Mouse (Mus musculus) embryonic facial prominence, embryonic 11.5 days (tissue): ENCODE results near the gene Gbx1. TPM values are rescaled to one million over a fixed set of nuclear protein-coding genes. Genes with fewer than 3 reads are reported as not detected.

ENCODE experiments used
- ATAC-seq: fragments of 200-750 bp; cut with Nextera tagmentation; replicated peaks from 2 replicates; pipeline ENCODE4 v1.8.0; 2017; ENCODE audit warnings: low read depth; ENCODE audit not compliant: insufficient number of reproducible peaks, low FRiP score, low TSS enrichment
- DNase-seq: peaks from one replicate; pipeline ENCODE4 v3.0.0-alpha.2; 2015; ENCODE audit warnings: low spot score
- H3K27ac ChIP-seq: fragments of 300-500 bp; sonication (generic); replicated peaks from 2 replicates; pipeline ENCODE4 v1.5.1; 2014; ENCODE audit warnings: mild to moderate bottlenecking, low read depth, low read length, control low read depth
- H3K27me3 ChIP-seq: fragments of 300-500 bp; sonication (generic); 2 replicates; pipeline ENCODE4 v1.6.1; 2014; ENCODE audit warnings: mild to moderate bottlenecking, low read length, moderate library complexity, mixed read lengths; ENCODE audit not compliant: control insufficient read depth, insufficient read depth
- H3K36me3 ChIP-seq: fragments of 300-500 bp; sonication (generic); replicated peaks from 2 replicates; pipeline ENCODE4 v1.6.1; 2014; ENCODE audit warnings: low read depth, mild to moderate bottlenecking, low read length, moderate library complexity, mixed read lengths; ENCODE audit not compliant: control insufficient read depth, insufficient read depth
- H3K4me1 ChIP-seq: fragments of 300-500 bp; sonication (generic); 2 replicates; pipeline ENCODE4 v1.6.1; 2014; ENCODE audit warnings: low read length, mixed read lengths; ENCODE audit not compliant: control insufficient read depth, insufficient read depth
- H3K4me2 ChIP-seq: fragments of 300-500 bp; sonication (generic); 2 replicates; pipeline ENCODE4 v1.6.1; 2014; ENCODE audit warnings: low read depth, mild to moderate bottlenecking, control low read depth, low read length, moderate library complexity
- H3K4me3 ChIP-seq: fragments of 300-500 bp; sonication (generic); 2 replicates; pipeline ENCODE4 v1.5.1; 2014; ENCODE audit warnings: low read depth, low read length, control low read depth
- H3K9ac ChIP-seq: fragments of 300-500 bp; sonication (generic); replicated peaks from 2 replicates; pipeline ENCODE4 v1.6.1; 2014; ENCODE audit warnings: mild to moderate bottlenecking, control low read depth, low read length
- H3K9me3 ChIP-seq: fragments of 300-500 bp; sonication (generic); replicated peaks from 2 replicates; pipeline ENCODE4 v1.6.1; 2016; ENCODE audit warnings: mild to moderate bottlenecking, low read length, inconsistent platforms, mixed read lengths; ENCODE audit not compliant: control insufficient read depth
- WGBS: fragments of 180-500 bp; shearing (Covaris S2); extraction: QIAGEN DNeasy Blood & Tissue Kit; methylation state at CpG from one replicate; pipeline ENCODE4 v1.1.7; 2014; 5-methylcytosine and 5-hydroxymethylcytosine counted together
- polyA plus RNA-seq: library from polyadenylated mRNA; unstranded; fragments of >200 nt; fragmentation: Nextera tagmentation; extraction: Ambion mirVana; gene quantifications from 2 replicates; pipeline ENCODE4 v1.2.1, GENCODE M21; 2014

The Gbx1 gene
- polyA plus RNA-seq, 1 experiment from 2014 or later: 0.13 TPM

- Histone ChIP-seq H3K36me3 (no peaks in the 10 kb centered on the region), H3K27ac (no peak overlapping the region), H3K9ac (no peak overlapping the region; the same call in 1 of the 2 replicates), H3K4me3 (no peak overlapping the region), H3K9me3 (no peaks in the 10 kb centered on the region), H3K4me1 (no peaks in the 10 kb centered on the region), H3K4me2 (no peak overlapping the region), H3K27me3 (peaks cover 12% of the 10 kb centered on the region)
- 44% methylated on average over 11 of the region's 11 CpGs for WGBS
- ATAC-seq (no peak), DNase-seq (no peak)
These were observed 6.4 kb upstream of the Gbx1 start for GRCm38 (mm10) chr5:24533391-24533790.

DNA sequence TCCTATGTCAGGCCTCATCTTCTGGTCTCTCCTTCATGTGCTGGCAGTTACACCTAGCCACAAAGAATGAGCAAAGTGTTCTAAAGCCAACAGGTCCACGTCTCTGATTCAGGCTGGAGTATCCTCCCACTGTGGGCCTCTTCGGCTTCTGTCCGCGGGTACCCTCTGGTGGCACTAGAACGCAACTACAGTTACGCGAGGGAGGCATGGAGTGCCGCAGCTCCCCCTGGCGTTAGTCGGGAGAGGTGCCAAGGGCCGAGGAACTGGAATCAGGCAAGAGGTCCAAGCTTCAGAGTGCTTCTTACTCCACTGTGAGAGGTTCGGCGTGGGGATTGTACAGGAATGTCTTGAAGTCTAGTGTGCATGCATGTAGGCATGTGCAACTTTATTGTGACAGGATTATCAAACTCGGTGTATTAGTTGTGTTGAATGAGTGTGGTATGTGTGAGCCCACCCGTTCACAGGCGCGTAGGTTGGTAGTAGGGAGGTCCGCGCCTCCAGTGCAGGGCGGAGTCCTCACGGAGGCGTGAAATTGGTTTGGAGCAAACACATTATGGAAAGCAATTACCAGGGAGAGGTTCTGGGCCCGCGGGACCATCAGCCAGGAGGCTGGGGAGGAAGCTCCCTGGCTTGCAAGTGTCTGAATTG is 3.2 kb upstream of the Gbx1 start:
- Histone ChIP-seq H3K9ac (no peak overlapping the region), H3K27ac (no peak overlapping the region), H3K9me3 (no peaks in the 10 kb centered on the region), H3K4me1 (peaks cover 9% of the 10 kb centered on the region), H3K4me2 (no peak overlapping the region), H3K27me3 (peaks cover 42% of the 10 kb centered on the region), H3K36me3 (no peaks in the 10 kb centered on the region), H3K4me3 (no peak overlapping the region)
- ATAC-seq (peak; percentile 58; the same call in 1 of the 2 replicates), DNase-seq (peak; percentile 92)
- 22% methylated on average over 24 of the region's 24 CpGs for WGBS

DNA sequence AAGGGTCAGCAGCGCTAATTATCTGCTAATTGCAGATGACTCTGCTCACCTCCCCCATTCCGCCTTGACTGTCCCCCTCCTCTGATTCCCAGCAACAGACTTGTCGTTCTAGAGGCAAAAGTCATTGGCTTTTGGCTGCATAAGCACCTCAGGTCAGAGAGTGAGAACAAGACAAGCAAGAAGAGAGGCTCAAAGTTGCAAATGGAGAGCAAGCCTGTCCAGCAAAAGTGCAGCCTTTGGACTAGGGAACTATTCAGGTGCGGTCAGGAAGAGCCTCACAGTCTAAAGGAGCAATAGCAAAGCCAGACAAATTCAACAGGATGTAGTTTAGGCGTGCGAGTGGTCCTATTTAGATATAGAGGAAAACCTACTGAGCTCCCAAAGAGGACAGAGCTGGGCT is 778 bp upstream of the Gbx1 start:
- H3K4me3 ChIP-seq: no peak overlapping the region
- DNase-seq (no peak), ATAC-seq (no peak)
- no peak overlapping the region for H3K27ac ChIP-seq
- H3K9me3 ChIP-seq: no peaks in the 10 kb centered on the region
- H3K36me3 ChIP-seq: no peaks in the 10 kb centered on the region
- peaks cover 9% of the 10 kb centered on the region for H3K4me1 ChIP-seq
- H3K4me2 ChIP-seq: no peak overlapping the region
- H3K27me3 ChIP-seq: peaks cover 62% of the 10 kb centered on the region
- 15% methylated on average over 6 of the region's 6 CpGs for WGBS
- no peak overlapping the region for H3K9ac ChIP-seq

DNA sequence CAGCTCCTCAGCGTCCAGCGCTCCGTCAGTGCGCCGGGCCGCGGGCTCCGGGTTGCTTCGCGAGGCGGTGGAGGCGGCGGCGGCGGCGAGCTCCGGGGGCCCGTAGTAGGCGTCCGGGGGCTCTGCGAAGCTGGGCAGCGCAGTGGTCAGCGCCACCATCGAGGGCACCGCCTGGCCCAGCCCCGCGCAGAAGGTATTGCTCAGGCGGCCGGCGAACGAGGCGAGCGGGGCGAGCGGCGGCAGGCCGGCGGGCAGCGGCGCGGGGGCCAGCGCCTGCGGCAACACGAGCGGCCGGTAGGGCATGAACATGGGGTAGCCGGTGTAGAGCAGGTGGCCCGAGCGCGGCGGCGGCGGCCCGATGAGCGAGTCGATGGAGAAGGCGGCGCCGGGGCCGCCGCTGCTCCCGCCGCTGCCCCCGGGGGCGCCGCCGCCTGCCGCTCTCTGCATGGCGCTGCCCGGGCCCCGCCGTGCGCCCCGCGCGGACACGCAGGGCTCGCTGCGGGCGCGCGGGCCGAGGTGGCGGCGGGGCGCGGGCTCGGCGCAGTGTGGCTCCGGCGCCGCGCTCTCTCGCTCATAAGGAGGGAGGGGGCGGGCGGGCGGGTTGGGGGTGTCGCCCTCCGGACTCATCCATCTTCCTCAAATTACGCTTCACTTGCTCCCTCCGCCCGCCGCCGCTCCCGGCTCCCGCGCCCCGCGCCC is 663 bp downstream of the Gbx1 start:
- Histone ChIP-seq H3K27me3 (peaks cover 69% of the 10 kb centered on the region), H3K27ac (no peak overlapping the region), H3K9me3 (no peaks in the 10 kb centered on the region), H3K4me3 (peak overlapping the region; percentile 28), H3K36me3 (no peaks in the 10 kb centered on the region), H3K4me2 (peak overlapping the region; percentile 85), H3K9ac (peak overlapping the region; percentile 41), H3K4me1 (peaks cover 9% of the 10 kb centered on the region)
- ATAC-seq: no peak
- WGBS: 0% methylated on average over 67 of the region's 109 CpGs
- no peak for DNase-seq

DNA sequence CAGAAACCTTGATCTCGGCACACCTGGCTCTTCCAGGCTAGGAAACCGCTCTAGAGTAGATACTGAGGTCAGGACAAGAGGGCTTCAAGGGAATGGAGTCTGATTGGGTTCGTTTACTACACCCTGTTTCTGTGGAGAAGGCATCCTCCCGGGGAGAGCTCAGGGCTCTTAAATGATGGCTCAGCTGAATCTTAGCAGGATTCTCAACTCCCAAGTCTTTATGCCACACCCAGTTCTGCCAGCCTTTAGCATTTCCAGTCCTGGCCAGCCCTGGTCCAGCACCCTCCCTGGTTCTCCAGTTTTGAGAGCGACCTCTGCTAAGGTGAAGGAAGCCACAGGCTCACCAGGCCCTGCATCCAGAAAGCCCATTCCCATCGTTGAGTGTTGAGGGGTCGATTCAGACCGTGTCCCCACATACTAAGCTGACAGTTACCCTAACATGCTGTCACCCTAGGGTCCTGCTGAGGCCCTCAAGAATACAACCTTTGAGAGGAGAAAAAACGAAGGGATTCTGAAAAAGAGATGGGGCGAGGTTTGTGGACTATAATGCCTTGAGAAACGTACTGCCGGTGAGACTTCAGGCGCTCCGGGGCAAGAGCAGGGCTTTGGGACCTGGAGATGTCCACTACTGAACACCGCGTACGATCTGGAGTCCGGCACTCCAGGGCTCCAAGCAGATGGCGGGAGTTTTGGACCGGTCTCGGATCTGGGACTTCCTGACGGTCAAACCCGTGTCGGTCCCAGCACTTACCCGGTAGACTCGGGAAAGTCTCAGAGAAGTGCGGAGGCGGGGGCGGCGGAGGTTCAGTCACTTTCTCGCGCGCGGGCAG is 1.4 kb downstream of the Gbx1 start:
- 2% methylated on average over 34 of the region's 34 CpGs for WGBS
- H3K36me3 ChIP-seq: no peaks in the 10 kb centered on the region
- peak overlapping the region; percentile 28 for H3K4me3 ChIP-seq
- H3K4me1 ChIP-seq: peaks cover 9% of the 10 kb centered on the region
- no peak overlapping the region for H3K9ac ChIP-seq
- no peaks in the 10 kb centered on the region for H3K9me3 ChIP-seq
- no peak overlapping the region for H3K27ac ChIP-seq
- H3K4me2 ChIP-seq: peak overlapping the region; percentile 85; the same call in 1 of the 2 replicates
- ATAC-seq: no peak
- H3K27me3 ChIP-seq: peaks cover 69% of the 10 kb centered on the region
- no peak for DNase-seq

GRCm38 (mm10) chr5:24524522-24524921 is 2.5 kb downstream of the Gbx1 start:
- Histone ChIP-seq H3K9ac (no peak overlapping the region), H3K27me3 (peaks cover 68% of the 10 kb centered on the region), H3K27ac (no peak overlapping the region), H3K4me3 (no peak overlapping the region), H3K4me1 (peaks cover 9% of the 10 kb centered on the region), H3K9me3 (no peaks in the 10 kb centered on the region), H3K4me2 (no peak overlapping the region), H3K36me3 (no peaks in the 10 kb centered on the region)
- no peak for DNase-seq
- ATAC-seq: no peak
- WGBS: 9% methylated on average over 4 of the region's 4 CpGs

DNA sequence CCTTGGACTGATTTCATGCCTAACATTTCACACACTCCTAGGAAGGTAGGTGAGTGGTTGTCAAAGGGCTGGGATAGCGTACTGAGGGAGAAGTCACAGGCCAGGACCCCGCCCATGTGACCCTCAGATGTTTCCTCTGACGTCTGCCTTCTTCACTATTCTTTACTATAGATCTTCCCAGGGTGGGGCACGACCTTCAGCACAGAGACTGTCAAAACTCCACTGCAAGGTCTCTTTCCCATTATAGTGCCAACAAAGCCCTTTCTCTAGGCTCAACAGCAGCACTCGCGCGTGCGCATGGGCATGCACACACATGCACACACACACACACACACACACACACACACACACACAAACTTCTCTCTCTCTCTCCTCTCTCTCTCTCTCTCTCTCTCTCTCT is 3.2 kb downstream of the Gbx1 start:
- no peaks in the 10 kb centered on the region for H3K36me3 ChIP-seq
- H3K9me3 ChIP-seq: no peaks in the 10 kb centered on the region
- no peak overlapping the region for H3K9ac ChIP-seq
- no peak overlapping the region for H3K4me3 ChIP-seq
- no peak overlapping the region for H3K4me2 ChIP-seq
- H3K4me1 ChIP-seq: peaks cover 9% of the 10 kb centered on the region
- DNase-seq (no peak), ATAC-seq (no peak)
- 41% methylated on average over 8 of the region's 8 CpGs for WGBS
- H3K27me3 ChIP-seq: peaks cover 61% of the 10 kb centered on the region
- no peak overlapping the region for H3K27ac ChIP-seq

DNA sequence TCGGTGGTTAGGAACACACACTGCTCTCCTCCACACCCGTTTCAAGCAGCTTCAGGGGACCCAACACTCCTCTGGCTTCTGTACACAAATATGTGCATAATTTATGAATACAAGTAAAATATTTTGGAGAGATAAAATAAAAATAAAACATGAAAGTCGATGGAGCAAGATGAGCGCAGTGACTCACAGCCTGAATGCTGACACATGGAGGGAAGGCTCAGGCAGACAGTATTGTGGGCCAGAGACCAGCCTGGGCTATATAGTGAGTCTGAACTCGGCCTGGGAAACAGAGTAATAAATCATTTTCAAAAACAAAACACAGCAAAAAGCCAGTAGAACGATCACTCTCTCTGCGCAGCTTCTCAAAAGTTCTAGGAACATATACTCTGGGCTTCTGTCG is 5.6 kb downstream of the Gbx1 start:
- WGBS: 68% methylated on average over 8 of the region's 8 CpGs
- H3K27ac ChIP-seq: no peak overlapping the region
- H3K27me3 ChIP-seq: peaks cover 40% of the 10 kb centered on the region

More for the DNA sequence above, 5.6 kb downstream of the Gbx1 start:
- ATAC-seq (no peak), DNase-seq (no peak)
- Histone ChIP-seq H3K4me1 (peaks cover 3% of the 10 kb centered on the region), H3K9ac (no peak overlapping the region), H3K4me2 (no peak overlapping the region), H3K9me3 (no peaks in the 10 kb centered on the region), H3K36me3 (no peaks in the 10 kb centered on the region), H3K4me3 (no peak overlapping the region)
